Mouse (Mus musculus) cerebellum, adult 8-10 months (tissue): Measurements from ENCODE around the gene Rcan2.

Experiments used
- DNase-seq: peaks from one replicate; pipeline ENCODE4 v3.0.0; 2022

Gene Rcan2

DNA sequence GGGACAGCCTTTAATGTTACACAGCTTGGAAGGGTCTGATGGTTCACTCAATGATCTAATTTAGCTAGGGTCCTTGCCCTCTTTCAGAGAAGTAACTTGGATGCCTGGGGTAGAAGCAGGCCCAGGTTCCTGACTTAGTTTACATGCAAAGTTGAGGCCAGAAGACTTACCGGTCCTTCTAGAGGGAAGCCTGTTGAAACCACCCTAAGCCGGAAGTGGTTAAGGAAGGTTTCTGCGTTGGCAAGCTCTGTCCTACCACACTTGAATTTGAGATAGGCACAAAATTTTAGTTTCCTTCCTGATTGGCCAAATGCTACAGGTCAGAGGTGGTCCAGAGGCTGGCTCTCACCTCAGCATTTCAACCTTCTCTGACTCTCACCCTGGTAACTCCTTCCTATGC lies 287.1 kb downstream of the Rcan2 start:
- no peak for DNase-seq
